Mouse (Mus musculus): ENCODE data around the gene Cyfip2. TPM values are rescaled to one million over a fixed set of nuclear protein-coding genes. Genes with fewer than 3 reads are reported as not detected.

The Cyfip2 gene
- total and polyA plus RNA-seq, 2 experiments, result 0.55 to 0.71 TPM

GRCm38 (mm10) chr11:46251994-46252393 is 60.7 kb downstream of the Cyfip2 start:
- no peaks in the 10 kb centered on the region for H3K36me3 ChIP-seq (ENCODE audit: control insufficient read depth, insufficient read depth, low read length)
- H3K79me2 ChIP-seq (ENCODE audit: control insufficient read depth, insufficient read depth, low read length), result no peaks in the 10 kb centered on the region
- DNase-seq (ENCODE audit: extremely low read depth, low read depth, low spot score), result peak; percentile 38
- TF ChIP-seq CTCF (IDR thresholded peaks at IDR 0.05; ENCODE audit: low read depth, low read length), result peak; percentile 96
- TF ChIP-seq POLR2A (IDR thresholded peaks at IDR 0.05; ENCODE audit: extremely low read depth, insufficient read depth, low read length), result no peak
- H3K27ac ChIP-seq (replicated peaks; ENCODE audit: insufficient read depth, low read depth, low read length), result no peak overlapping the region
- WGBS, result 34% methylated on average over 7 of the region's 7 CpGs
- no peaks in the 10 kb centered on the region for H3K4me1 ChIP-seq (ENCODE audit: control insufficient read depth, insufficient read depth, low read length)
- H3K9ac ChIP-seq (ENCODE audit: low read depth, low read length), result no peak overlapping the region
- no peak overlapping the region for H3K4me3 ChIP-seq (ENCODE audit: insufficient read depth, low read depth, low read length)
- H3K27me3 ChIP-seq (ENCODE audit: control insufficient read depth, insufficient read depth, low read length), result no peaks in the 10 kb centered on the region

- Histone ChIP-seq H3K9ac (ENCODE audit: low read depth, low read length) (no peak overlapping the region), H3K4me3 (ENCODE audit: insufficient read depth, low read depth, low read length) (no peak overlapping the region), H3K27ac (replicated peaks; ENCODE audit: insufficient read depth, low read depth, low read length) (no peak overlapping the region), H3K79me2 (ENCODE audit: control insufficient read depth, insufficient read depth, low read length) (no peaks in the 10 kb centered on the region), H3K27me3 (ENCODE audit: control insufficient read depth, insufficient read depth, low read length) (no peaks in the 10 kb centered on the region), H3K36me3 (ENCODE audit: control insufficient read depth, insufficient read depth, low read length) (no peaks in the 10 kb centered on the region), H3K4me1 (ENCODE audit: control insufficient read depth, insufficient read depth, low read length) (no peaks in the 10 kb centered on the region)
- DNase-seq (ENCODE audit: extremely low read depth, low read depth, low spot score), result no peak
- TF ChIP-seq CTCF (IDR thresholded peaks at IDR 0.05; ENCODE audit: low read depth, low read length), result no peak
- TF ChIP-seq POLR2A (IDR thresholded peaks at IDR 0.05; ENCODE audit: extremely low read depth, insufficient read depth, low read length), result no peak
- WGBS, result 86% methylated on average over 3 of the region's 3 CpGs
These were observed 64.3 kb downstream of the Cyfip2 start for GRCm38 (mm10) chr11:46248352-46248751.

- WGBS, result 67% methylated on average over 7 of the region's 7 CpGs
- Histone ChIP-seq H3K27me3 (ENCODE audit: control insufficient read depth, insufficient read depth, low read length) (no peaks in the 10 kb centered on the region), H3K4me3 (ENCODE audit: insufficient read depth, low read depth, low read length) (no peak overlapping the region), H3K9ac (ENCODE audit: low read depth, low read length) (no peak overlapping the region), H3K27ac (replicated peaks; ENCODE audit: insufficient read depth, low read depth, low read length) (no peak overlapping the region), H3K79me2 (ENCODE audit: control insufficient read depth, insufficient read depth, low read length) (no peaks in the 10 kb centered on the region), H3K4me1 (ENCODE audit: control insufficient read depth, insufficient read depth, low read length) (no peaks in the 10 kb centered on the region), H3K36me3 (ENCODE audit: control insufficient read depth, insufficient read depth, low read length) (no peaks in the 10 kb centered on the region)
- TF ChIP-seq POLR2A (IDR thresholded peaks at IDR 0.05; ENCODE audit: extremely low read depth, insufficient read depth, low read length), result no peak
- no peak for TF ChIP-seq CTCF (IDR thresholded peaks at IDR 0.05; ENCODE audit: low read depth, low read length)
- DNase-seq (ENCODE audit: extremely low read depth, low read depth, low spot score), result no peak
These were observed 66.3 kb downstream of the Cyfip2 start for GRCm38 (mm10) chr11:46246393-46246792.

GRCm38 (mm10) chr11:46245926-46246325 is 66.7 kb downstream of the Cyfip2 start:
- Histone ChIP-seq H3K9ac (ENCODE audit: low read depth, low read length) (no peak overlapping the region), H3K79me2 (ENCODE audit: control insufficient read depth, insufficient read depth, low read length) (no peaks in the 10 kb centered on the region), H3K27ac (replicated peaks; ENCODE audit: insufficient read depth, low read depth, low read length) (no peak overlapping the region), H3K4me1 (ENCODE audit: control insufficient read depth, insufficient read depth, low read length) (no peaks in the 10 kb centered on the region), H3K4me3 (ENCODE audit: insufficient read depth, low read depth, low read length) (no peak overlapping the region), H3K27me3 (ENCODE audit: control insufficient read depth, insufficient read depth, low read length) (no peaks in the 10 kb centered on the region), H3K36me3 (ENCODE audit: control insufficient read depth, insufficient read depth, low read length) (no peaks in the 10 kb centered on the region)
- TF ChIP-seq CTCF (IDR thresholded peaks at IDR 0.05; ENCODE audit: low read depth, low read length) (no peak), POLR2A (IDR thresholded peaks at IDR 0.05; ENCODE audit: extremely low read depth, insufficient read depth, low read length) (no peak)
- DNase-seq (ENCODE audit: extremely low read depth, low read depth, low spot score), result no peak
- WGBS, result 68% methylated on average over 8 of the region's 8 CpGs

GRCm38 (mm10) chr11:46244731-46245604 is 67.7 kb downstream of the Cyfip2 start:
- Histone ChIP-seq H3K27me3 (ENCODE audit: control insufficient read depth, insufficient read depth, low read length) (no peaks in the 10 kb centered on the region), H3K4me1 (ENCODE audit: control insufficient read depth, insufficient read depth, low read length) (no peaks in the 10 kb centered on the region), H3K4me3 (ENCODE audit: insufficient read depth, low read depth, low read length) (no peak overlapping the region), H3K36me3 (ENCODE audit: control insufficient read depth, insufficient read depth, low read length) (no peaks in the 10 kb centered on the region), H3K79me2 (ENCODE audit: control insufficient read depth, insufficient read depth, low read length) (no peaks in the 10 kb centered on the region), H3K9ac (ENCODE audit: low read depth, low read length) (no peak overlapping the region), H3K27ac (replicated peaks; ENCODE audit: insufficient read depth, low read depth, low read length) (no peak overlapping the region)
- DNase-seq (ENCODE audit: extremely low read depth, low read depth, low spot score), result no peak
- WGBS, result 86% methylated on average over 23 of the region's 23 CpGs
- TF ChIP-seq POLR2A (IDR thresholded peaks at IDR 0.05; ENCODE audit: extremely low read depth, insufficient read depth, low read length) (no peak), CTCF (IDR thresholded peaks at IDR 0.05; ENCODE audit: low read depth, low read length) (no peak)

GRCm38 (mm10) chr11:46241985-46242384 is 70.7 kb downstream of the Cyfip2 start:
- H3K4me1 ChIP-seq (ENCODE audit: control insufficient read depth, insufficient read depth, low read length), result no peaks in the 10 kb centered on the region
- no peaks in the 10 kb centered on the region for H3K79me2 ChIP-seq (ENCODE audit: control insufficient read depth, insufficient read depth, low read length)
- no peak overlapping the region for H3K9ac ChIP-seq (ENCODE audit: low read depth, low read length)
- TF ChIP-seq CTCF (IDR thresholded peaks at IDR 0.05; ENCODE audit: low read depth, low read length) (no peak), POLR2A (IDR thresholded peaks at IDR 0.05; ENCODE audit: extremely low read depth, insufficient read depth, low read length) (no peak)
- no peaks in the 10 kb centered on the region for H3K27me3 ChIP-seq (ENCODE audit: control insufficient read depth, insufficient read depth, low read length)
- DNase-seq (ENCODE audit: extremely low read depth, low read depth, low spot score), result no peak
- no peaks in the 10 kb centered on the region for H3K36me3 ChIP-seq (ENCODE audit: control insufficient read depth, insufficient read depth, low read length)
- 90% methylated on average over 8 of the region's 8 CpGs for WGBS
- H3K4me3 ChIP-seq (ENCODE audit: insufficient read depth, low read depth, low read length), result no peak overlapping the region
- no peak overlapping the region for H3K27ac ChIP-seq (replicated peaks; ENCODE audit: insufficient read depth, low read depth, low read length)

Data from liver, adult 2 months (tissue).